Mouse (Mus musculus): ENCODE measurements around the gene Olfr641. TPM values are rescaled to one million over a fixed set of nuclear protein-coding genes. Genes with fewer than 3 reads are reported as not detected.

The Olfr641 gene
- polyA plus RNA-seq, 1 experiment from 2014 or later = not detected

DNA sequence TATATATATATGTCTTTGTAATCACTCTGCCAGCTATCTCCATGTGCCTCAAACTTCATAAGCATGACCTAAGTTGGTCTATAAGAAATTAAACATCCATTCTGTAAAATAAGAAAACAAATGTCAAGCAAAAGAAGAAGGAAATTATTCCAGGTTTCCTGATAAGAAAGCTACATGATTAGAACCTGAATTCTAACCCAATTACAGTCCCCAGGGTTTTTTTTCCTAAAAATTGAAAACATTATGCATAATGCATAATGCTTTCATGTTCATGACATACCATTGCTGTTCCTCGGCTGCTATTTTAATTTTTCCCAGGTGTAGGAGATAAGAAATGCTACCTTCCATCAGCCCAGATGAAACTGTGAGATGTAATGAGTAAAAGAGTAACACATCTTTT lies 50.1 kb downstream of the Olfr641 start, which contains the start of gene Olfr645:
TSS of gene Olfr645 (minus strand) at position 101 of the 400 bp plus-strand sequence.
- Histone ChIP-seq H3K27ac (no peak within 1 kb of the TSS), H3K4me2 (no peak within 1 kb of the TSS), H3K9ac (no peak within 1 kb of the TSS), H3K9me3 (no peaks in the 10 kb centered on the region), H3K27me3 (no peaks in the 10 kb centered on the region), H3K4me3 (no peak within 1 kb of the TSS), H3K4me1 (replicated peaks) (no peaks in the 10 kb centered on the region), H3K36me3 (no peaks in the 10 kb centered on the region)
- no peak for ATAC-seq (ENCODE audit: low FRiP score)
- WGBS = 85% methylated on average over 1 of the region's 1 CpGs

Other genes starting within 250 kb of the Olfr641 start
- not detected in 2 replicates for gene Olfr67, start 243.6 kb upstream of the Olfr641 start, polyA plus RNA-seq (2015; fragmentation: Nextera tagmentation; extraction: Ambion mirVana)
- 996 and 1,160 TPM in 2 replicates for gene Hbb-bt, start 221.4 kb upstream of the Olfr641 start, polyA plus RNA-seq (2015; fragmentation: Nextera tagmentation; extraction: Ambion mirVana)
- gene Hbb-bs, start 207.3 kb upstream of the Olfr641 start, polyA plus RNA-seq (2015; fragmentation: Nextera tagmentation; extraction: Ambion mirVana) = 2,000 and 2,305 TPM in 2 replicates
- gene Hbb-bh2, start 194.9 kb upstream of the Olfr641 start, polyA plus RNA-seq (2015; fragmentation: Nextera tagmentation; extraction: Ambion mirVana) = not detected in 2 replicates
- gene Hbb-bh1, start 192.3 kb upstream of the Olfr641 start, polyA plus RNA-seq (2015; fragmentation: Nextera tagmentation; extraction: Ambion mirVana) = 43.8 and 70.4 TPM in 2 replicates
- gene Hbb-y, start 182.2 kb upstream of the Olfr641 start, polyA plus RNA-seq (2015; fragmentation: Nextera tagmentation; extraction: Ambion mirVana) = 4,283 and 4,441 TPM in 2 replicates
- gene Olfr66, start 149.2 kb upstream of the Olfr641 start, polyA plus RNA-seq (2015; fragmentation: Nextera tagmentation; extraction: Ambion mirVana) = not detected in 2 replicates
- gene Olfr64, start 141.0 kb upstream of the Olfr641 start, polyA plus RNA-seq (2015; fragmentation: Nextera tagmentation; extraction: Ambion mirVana) = not detected in 2 replicates
- gene Olfr65, start 132.0 kb upstream of the Olfr641 start, polyA plus RNA-seq (2015; fragmentation: Nextera tagmentation; extraction: Ambion mirVana) = not detected in 2 replicates
- not detected in 2 replicates for gene Olfr631, start 106.6 kb upstream of the Olfr641 start, polyA plus RNA-seq (2015; fragmentation: Nextera tagmentation; extraction: Ambion mirVana)
- not detected in 2 replicates for gene Olfr632, start 101.1 kb upstream of the Olfr641 start, polyA plus RNA-seq (2015; fragmentation: Nextera tagmentation; extraction: Ambion mirVana)
- not detected in 2 replicates for gene Olfr633, start 91.0 kb upstream of the Olfr641 start, polyA plus RNA-seq (2015; fragmentation: Nextera tagmentation; extraction: Ambion mirVana)
- gene Olfr635, start 64.3 kb upstream of the Olfr641 start, polyA plus RNA-seq (2015; fragmentation: Nextera tagmentation; extraction: Ambion mirVana) = not detected in 2 replicates
- not detected in 2 replicates for gene Olfr638, start 36.7 kb upstream of the Olfr641 start, polyA plus RNA-seq (2015; fragmentation: Nextera tagmentation; extraction: Ambion mirVana)
- gene Olfr639, start 18.1 kb upstream of the Olfr641 start, polyA plus RNA-seq (2015; fragmentation: Nextera tagmentation; extraction: Ambion mirVana) = 0.05 TPM in 1 of 2 replicates, not detected in the other
- gene Olfr640, start 9.9 kb upstream of the Olfr641 start, polyA plus RNA-seq (2015; fragmentation: Nextera tagmentation; extraction: Ambion mirVana) = not detected in 2 replicates
- not detected in 2 replicates for gene Olfr642, start 17.2 kb downstream of the Olfr641 start, polyA plus RNA-seq (2015; fragmentation: Nextera tagmentation; extraction: Ambion mirVana)
- not detected in 2 replicates for gene 4930516K23Rik, start 26.0 kb downstream of the Olfr641 start, polyA plus RNA-seq (2015; fragmentation: Nextera tagmentation; extraction: Ambion mirVana)
- gene Olfr644, start 36.4 kb downstream of the Olfr641 start, polyA plus RNA-seq (2015; fragmentation: Nextera tagmentation; extraction: Ambion mirVana) = not detected in 2 replicates
- not detected in 2 replicates for gene Olfr645, start 50.0 kb downstream of the Olfr641 start, polyA plus RNA-seq (2015; fragmentation: Nextera tagmentation; extraction: Ambion mirVana)
- not detected in 2 replicates for gene Olfr646, start 69.4 kb downstream of the Olfr641 start, polyA plus RNA-seq (2015; fragmentation: Nextera tagmentation; extraction: Ambion mirVana)
- not detected in 2 replicates for gene Ubqln5, start 94.4 kb downstream of the Olfr641 start, polyA plus RNA-seq (2015; fragmentation: Nextera tagmentation; extraction: Ambion mirVana)
- not detected in 2 replicates for gene Olfr643, start 102.0 kb downstream of the Olfr641 start, polyA plus RNA-seq (2015; fragmentation: Nextera tagmentation; extraction: Ambion mirVana)
- not detected in 2 replicates for gene Ubqln3, start 107.8 kb downstream of the Olfr641 start, polyA plus RNA-seq (2015; fragmentation: Nextera tagmentation; extraction: Ambion mirVana)
- not detected in 2 replicates for gene Ubqlnl, start 115.1 kb downstream of the Olfr641 start, polyA plus RNA-seq (2015; fragmentation: Nextera tagmentation; extraction: Ambion mirVana)
- not detected in 2 replicates for gene Olfm5, start 129.4 kb downstream of the Olfr641 start, polyA plus RNA-seq (2015; fragmentation: Nextera tagmentation; extraction: Ambion mirVana)
- 0.26 and 0.34 TPM in 2 replicates for gene Olfr648, start 147.9 kb downstream of the Olfr641 start, polyA plus RNA-seq (2015; fragmentation: Nextera tagmentation; extraction: Ambion mirVana)
- gene Olfr649, start 160.5 kb downstream of the Olfr641 start, polyA plus RNA-seq (2015; fragmentation: Nextera tagmentation; extraction: Ambion mirVana) = not detected in 2 replicates
- 0.43 and 0.50 TPM in 2 replicates for gene Trim6, start 183.3 kb downstream of the Olfr641 start, polyA plus RNA-seq (2015; fragmentation: Nextera tagmentation; extraction: Ambion mirVana)
- 0.90 and 1.00 TPM in 2 replicates for gene Trim34a, start 209.0 kb downstream of the Olfr641 start, polyA plus RNA-seq (2015; fragmentation: Nextera tagmentation; extraction: Ambion mirVana)